Mouse (Mus musculus): ENCODE results near the gene Gp1bb. TPM values are rescaled to one million over a fixed set of nuclear protein-coding genes. Genes with fewer than 3 reads are reported as not detected.

Gene Gp1bb
- polyA plus RNA-seq, 1 experiment from 2014 or later = 1.6 TPM

Other genes with a start within 250 kb of the Gp1bb start
- gene Txnrd2, start 196.0 kb downstream of the Gp1bb start, polyA plus RNA-seq (2015; fragmentation: Nextera tagmentation; extraction: Ambion mirVana) = 28.1 and 29.1 TPM in 2 replicates
- gene Comt, start 195.6 kb downstream of the Gp1bb start, polyA plus RNA-seq (2015; fragmentation: Nextera tagmentation; extraction: Ambion mirVana) = 97.2 and 103 TPM in 2 replicates
- gene Gnb1l, start 123.7 kb downstream of the Gp1bb start, polyA plus RNA-seq (2015; fragmentation: Nextera tagmentation; extraction: Ambion mirVana) = 13.7 and 17.2 TPM in 2 replicates
- gene Rtl10, start 123.5 kb downstream of the Gp1bb start, polyA plus RNA-seq (2015; fragmentation: Nextera tagmentation; extraction: Ambion mirVana) = 3.1 and 3.3 TPM in 2 replicates
- gene Tbx1, start 31.7 kb downstream of the Gp1bb start, polyA plus RNA-seq (2015; fragmentation: Nextera tagmentation; extraction: Ambion mirVana) = 0.28 and 0.40 TPM in 2 replicates
- 1.5 and 4.3 TPM in 2 replicates for gene Gm49601, start 4.0 kb upstream of the Gp1bb start, polyA plus RNA-seq (2015; fragmentation: Nextera tagmentation; extraction: Ambion mirVana)
- 16.3 and 17.1 TPM in 2 replicates for gene Sept5, start 7.6 kb upstream of the Gp1bb start, polyA plus RNA-seq (2015; fragmentation: Nextera tagmentation; extraction: Ambion mirVana)
- 93.2 and 99.2 TPM in 2 replicates for gene Cldn5, start 154.4 kb upstream of the Gp1bb start, polyA plus RNA-seq (2015; fragmentation: Nextera tagmentation; extraction: Ambion mirVana)
- 87.0 and 101 TPM in 2 replicates for gene Ufd1, start 189.4 kb upstream of the Gp1bb start, polyA plus RNA-seq (2015; fragmentation: Nextera tagmentation; extraction: Ambion mirVana)
- 47.6 and 54.0 TPM in 2 replicates for gene Cdc45, start 189.6 kb upstream of the Gp1bb start, polyA plus RNA-seq (2015; fragmentation: Nextera tagmentation; extraction: Ambion mirVana)
- gene 2510002D24Rik, start 214.2 kb upstream of the Gp1bb start, polyA plus RNA-seq (2015; fragmentation: Nextera tagmentation; extraction: Ambion mirVana) = 41.3 and 47.7 TPM in 2 replicates
- gene Gm28539, start 214.2 kb upstream of the Gp1bb start, polyA plus RNA-seq (2015; fragmentation: Nextera tagmentation; extraction: Ambion mirVana) = not detected in 2 replicates